Mouse (Mus musculus) left cerebral cortex, adult 11 months (tissue): ENCODE results near the gene Degs2.

Experiments used
- DNase-seq: peaks from one replicate; pipeline ENCODE4 v3.0.0; 2022; ENCODE audit warnings: low spot score

The Degs2 gene

DNA sequence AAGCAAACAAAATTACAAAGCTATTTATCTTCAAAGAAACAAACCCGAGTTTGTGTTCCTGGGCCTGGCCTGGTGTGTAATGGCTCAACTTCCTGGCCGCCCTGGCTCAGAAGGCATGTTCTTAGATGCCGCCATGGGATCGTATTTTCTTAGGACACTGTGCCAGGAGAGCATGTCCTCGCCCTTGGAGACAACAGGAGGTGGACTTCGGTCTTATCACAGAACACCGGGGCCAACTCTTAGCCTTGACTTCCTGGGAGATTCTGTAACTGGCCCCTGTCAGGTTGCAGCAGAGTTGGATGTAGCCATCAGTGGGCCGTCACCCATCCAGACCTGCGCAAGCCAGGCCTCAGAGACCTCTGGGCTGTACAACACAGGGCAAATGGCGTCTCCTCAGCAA, 2.5 kb downstream of the Degs2 start:
- no peak for DNase-seq

DNA sequence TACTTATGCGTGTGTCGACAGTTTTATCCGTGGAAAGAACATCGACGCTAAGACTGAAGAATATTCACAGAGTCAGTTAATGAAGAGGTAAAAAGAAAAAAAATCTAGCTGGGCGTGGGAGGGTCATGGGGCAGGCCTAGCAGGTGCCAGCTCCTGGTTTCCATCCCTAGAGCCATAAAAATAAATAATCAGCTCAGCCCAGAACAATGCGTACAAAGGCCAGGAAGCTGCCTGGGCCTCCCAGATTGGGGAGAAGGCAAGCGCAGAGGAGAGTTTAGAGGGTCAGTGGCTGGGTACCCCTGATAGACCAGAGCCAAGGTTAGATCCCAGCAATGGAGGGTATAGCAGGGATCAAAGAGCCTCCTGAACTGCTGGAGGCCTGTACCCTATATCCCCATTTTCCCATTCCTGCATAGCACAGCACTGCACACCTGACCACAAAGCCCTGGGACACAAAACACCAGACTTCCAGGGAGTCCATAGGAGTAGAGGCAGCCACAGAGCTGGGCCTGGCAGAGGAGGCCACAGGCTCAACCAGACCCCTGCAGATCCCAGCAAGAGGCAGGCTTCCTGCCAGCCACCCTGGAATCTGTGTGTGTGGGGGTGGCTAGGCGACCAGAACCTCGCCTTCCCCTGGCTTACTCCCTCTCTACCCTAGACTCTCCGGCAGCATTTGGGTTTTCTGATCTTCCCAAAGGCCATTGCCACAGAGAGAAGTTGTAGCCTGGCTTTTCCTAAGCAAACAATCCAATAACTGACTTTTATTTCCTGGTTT, 3.2 kb downstream of the Degs2 start:
- no peak for DNase-seq

DNA sequence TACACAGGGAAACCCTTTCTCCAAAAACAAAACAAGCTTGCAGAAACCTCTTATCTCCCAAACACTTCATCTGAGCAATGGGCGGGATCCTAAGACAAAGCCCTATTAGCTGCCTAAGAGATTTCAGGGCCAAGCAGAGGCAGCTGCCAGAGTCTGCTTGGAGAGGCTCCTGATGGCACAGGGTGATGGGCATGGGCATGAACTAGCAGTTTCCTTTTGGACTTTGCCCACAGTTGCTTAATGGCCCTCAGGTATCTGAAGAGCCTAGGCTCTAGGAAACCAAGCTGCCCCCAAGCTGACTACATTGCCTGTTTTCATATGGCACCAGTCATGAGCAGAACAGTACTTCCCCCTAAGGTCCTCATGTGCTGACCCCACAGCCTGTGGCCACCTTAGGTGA, 7.9 kb downstream of the Degs2 start:
- no peak for DNase-seq

GRCm38 (mm10) chr12:108693592-108693991, 8.5 kb downstream of the Degs2 start:
- DNase-seq = no peak

GRCm38 (mm10) chr12:108690529-108690928, 11.6 kb downstream of the Degs2 start:
- no peak for DNase-seq

DNA sequence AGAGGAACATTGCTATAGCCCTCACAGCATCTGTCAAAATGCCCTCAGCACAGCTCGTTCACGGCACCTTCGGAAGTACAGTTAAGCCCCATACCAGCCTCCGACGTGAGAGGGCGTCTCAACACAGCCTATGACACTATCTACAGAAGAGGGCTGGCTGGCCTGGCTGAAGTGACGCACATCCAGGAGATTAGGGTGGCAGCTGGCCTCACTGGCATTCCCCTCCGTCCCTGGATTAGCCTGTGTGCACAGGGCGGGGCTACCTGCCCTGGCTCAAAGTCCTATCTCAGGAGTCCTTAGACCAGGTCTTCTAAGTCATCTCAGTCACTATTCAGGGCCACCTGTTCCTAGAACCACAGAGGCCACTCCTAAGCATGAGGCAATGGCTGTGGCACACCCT, 12.9 kb downstream of the Degs2 start:
- no peak for DNase-seq

- DNase-seq = no peak
These were observed 15.2 kb downstream of the Degs2 start for GRCm38 (mm10) chr12:108686926-108687325.

- no peak for DNase-seq
These were observed 15.7 kb downstream of the Degs2 start for GRCm38 (mm10) chr12:108686463-108686862.

GRCm38 (mm10) chr12:108682240-108683023, 19.7 kb downstream of the Degs2 start:
- DNase-seq = no peak

GRCm38 (mm10) chr12:108680861-108681260, 21.3 kb downstream of the Degs2 start:
- no peak for DNase-seq

- DNase-seq = no peak
These were observed 23.7 kb downstream of the Degs2 start for GRCm38 (mm10) chr12:108678366-108678765.

GRCm38 (mm10) chr12:108677116-108677515, 25.0 kb downstream of the Degs2 start:
- DNase-seq = no peak

DNA sequence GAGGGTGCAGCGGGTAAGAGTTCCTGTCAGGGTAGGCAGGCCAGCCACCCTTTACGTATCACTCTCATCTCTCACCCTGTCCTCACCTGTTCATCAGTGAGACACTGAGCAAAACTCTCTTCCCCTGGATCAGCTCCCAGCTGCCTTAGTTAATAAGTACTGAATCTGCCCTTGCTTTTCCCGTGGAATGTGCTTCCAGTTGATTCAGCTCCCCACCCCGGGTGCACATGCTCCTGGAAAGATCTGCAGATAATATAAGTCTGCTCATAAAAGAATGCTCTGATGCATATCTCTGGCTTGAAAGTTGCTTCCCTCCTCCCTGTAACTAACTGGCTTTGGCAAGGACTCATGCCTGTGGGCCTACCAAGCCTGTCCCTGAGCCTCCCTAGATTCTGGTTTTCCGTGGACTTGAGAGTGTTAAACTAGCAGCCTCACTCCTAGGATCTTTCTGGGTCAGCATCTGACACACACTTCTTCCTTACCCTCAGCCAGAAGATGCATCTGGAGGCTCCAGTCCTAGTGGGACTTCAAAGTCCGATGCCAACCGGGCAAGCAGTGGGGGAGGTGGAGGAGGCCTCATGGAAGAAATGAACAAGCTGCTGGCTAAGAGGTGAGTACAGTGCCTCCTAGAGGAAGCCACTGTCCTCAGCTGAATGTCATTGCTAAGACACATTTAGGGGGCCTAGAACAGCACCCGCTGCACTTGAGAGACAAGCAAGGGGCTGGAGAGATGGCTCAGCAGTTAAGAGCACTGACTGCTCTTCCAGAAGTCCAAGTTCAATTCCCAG, 26.3 kb downstream of the Degs2 start:
- DNase-seq = no peak

GRCm38 (mm10) chr12:108674916-108675315, 27.2 kb downstream of the Degs2 start:
- no peak for DNase-seq

- DNase-seq = peak; percentile 42
These were observed 27.6 kb downstream of the Degs2 start for GRCm38 (mm10) chr12:108674502-108674901.

DNA sequence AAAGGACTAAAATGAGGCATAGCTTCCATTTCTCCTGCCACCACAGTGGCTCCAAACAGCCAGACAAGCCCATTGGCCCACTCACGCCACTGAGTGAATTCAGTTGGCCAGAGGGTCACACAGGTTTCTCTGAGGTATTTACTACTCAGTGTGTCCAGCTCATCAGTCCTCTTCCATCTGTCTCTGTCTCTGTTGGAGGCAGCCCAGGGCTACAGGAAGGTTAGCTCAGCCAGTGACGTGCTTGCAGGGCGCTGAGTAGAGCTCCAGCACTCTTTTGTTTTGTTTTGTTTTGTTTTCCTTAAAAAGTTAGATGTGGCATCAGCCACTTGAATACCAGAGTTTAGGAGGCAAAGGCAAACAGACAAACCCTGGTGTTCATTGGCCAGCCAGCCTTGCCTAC, 28.6 kb downstream of the Degs2 start:
- no peak for DNase-seq

- no peak for DNase-seq
These were observed 29.2 kb downstream of the Degs2 start for GRCm38 (mm10) chr12:108672908-108673307.

DNA sequence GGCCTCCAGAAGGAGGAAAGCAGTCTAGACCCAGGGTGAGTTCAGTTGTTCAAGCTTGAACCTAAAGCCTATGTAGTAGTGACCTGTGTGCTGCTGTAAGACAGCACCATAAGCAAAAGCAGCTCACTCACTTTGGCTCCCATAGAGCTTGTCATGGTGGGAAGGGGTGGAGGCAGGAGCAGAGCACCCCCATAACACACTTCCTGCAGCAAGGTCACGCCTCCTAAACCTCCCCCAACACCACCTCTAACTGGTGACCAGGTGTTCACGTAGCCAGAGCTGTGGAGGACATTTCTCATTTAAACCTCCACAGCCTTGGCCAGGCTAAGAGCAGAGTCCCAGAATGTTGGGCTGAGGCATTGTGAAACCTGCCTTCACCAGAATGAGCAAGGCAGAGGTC, 30.6 kb downstream of the Degs2 start:
- DNase-seq = no peak

DNA sequence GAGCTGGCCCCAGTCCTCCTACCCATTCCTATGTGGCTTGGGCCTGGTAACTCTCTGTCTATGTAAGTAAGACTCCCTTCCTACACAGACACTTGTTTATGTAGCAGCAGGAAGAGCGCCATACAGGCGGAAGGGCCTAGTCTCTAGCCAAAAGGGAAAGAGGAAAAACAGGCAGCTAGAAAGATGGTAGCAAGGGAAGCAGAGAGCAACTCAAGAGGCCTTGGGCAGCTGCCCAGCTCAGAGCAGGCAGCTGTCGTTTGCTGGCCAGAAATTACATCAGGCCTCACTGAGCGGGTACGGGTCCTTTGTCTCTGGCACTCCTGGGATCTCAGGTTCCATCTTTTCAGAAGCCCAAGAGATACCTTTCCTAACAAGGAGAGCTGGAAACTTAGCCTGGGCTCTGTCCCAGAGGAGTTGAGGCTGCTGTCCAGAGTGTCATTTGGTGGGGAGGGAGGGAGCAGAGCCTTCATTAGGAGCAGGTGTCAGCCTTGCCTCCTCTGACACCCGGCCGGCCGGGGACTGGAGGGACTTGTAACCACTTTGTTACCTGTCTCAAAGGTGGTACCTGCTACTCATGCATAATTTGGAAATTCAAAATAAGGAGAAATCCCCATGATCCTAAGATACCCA, 33.4 kb downstream of the Degs2 start:
- no peak for DNase-seq

DNA sequence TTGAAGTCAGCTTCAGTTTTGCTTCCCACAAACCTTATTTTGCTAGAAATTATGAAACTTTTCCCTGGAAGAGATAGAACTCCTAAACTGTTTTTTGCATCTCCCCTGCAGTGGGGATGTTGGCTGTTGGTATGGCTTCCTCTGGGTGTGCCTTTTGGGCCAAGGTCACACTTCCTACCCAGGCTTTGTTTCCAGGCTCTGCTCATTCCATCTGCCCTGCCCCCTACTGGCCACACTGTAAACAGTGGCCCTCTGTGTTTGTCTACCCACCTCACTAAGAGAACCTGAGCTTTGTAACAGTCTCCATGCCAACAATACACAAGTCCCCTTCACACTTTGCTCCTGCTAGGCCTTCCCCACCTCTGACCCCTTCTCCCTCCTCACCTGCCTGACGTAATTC, 44.8 kb downstream of the Degs2 start:
- no peak for DNase-seq

GRCm38 (mm10) chr12:108653358-108654335, 48.5 kb downstream of the Degs2 start:
- no peak for DNase-seq
